ENCODE assay signal across 23 mouse cellular contexts in genomic region chr14:121620567-121620966, GRCm38 (mm10).
"Had no signal": no experiment of that assay in that cellular context is flagged by ENCODE, and none has a peak within 500 bp of the region (broad histone marks: within the 10 kb centered on the region; RNA-seq: fewer than 3 reads in every experiment).

No protein-coding gene starts in this region.

- H3K4me2 ChIP-seq: heart, embryonic 11.5 days; heart, embryonic 13.5 days; heart, embryonic 15.5 days; hindbrain, embryonic 13.5 days; hindbrain, embryonic 15.5 days; limb, embryonic 13.5 days; limb, embryonic 15.5 days; liver, embryonic 12.5 days had no signal

- ATAC-seq: hindbrain, postnatal 0 days; intestine, embryonic 16.5 days; liver, embryonic 12.5 days had no signal

- H3K9ac ChIP-seq: heart, embryonic 13.5 days; heart, embryonic 15.5 days; hindbrain, embryonic 13.5 days; hindbrain, embryonic 15.5 days; limb, embryonic 13.5 days; limb, embryonic 15.5 days; liver, embryonic 12.5 days; liver, embryonic 14.5 days had no signal

- DNase-seq: gastrocnemius, postnatal 25 days; heart, adult 11 months; heart, adult 2 months; heart, postnatal 14 days; heart, postnatal 36 days; kidney, adult 11 months; kidney, adult 2 months; kidney, postnatal 14 days; layer of hippocampus, adult 9-11 months; layer of hippocampus, postnatal 36 days; left cerebral cortex, postnatal 4 days had no signal

- H3K4me1 ChIP-seq: heart, embryonic 13.5 days; heart, embryonic 15.5 days; hindbrain, embryonic 13.5 days; hindbrain, embryonic 15.5 days; liver, embryonic 12.5 days had no signal

- H3K4me3 ChIP-seq: heart, adult 2 months; heart, embryonic 13.5 days; heart, embryonic 15.5 days; hindbrain, embryonic 13.5 days; hindbrain, embryonic 15.5 days; limb, embryonic 13.5 days; limb, embryonic 15.5 days; liver, embryonic 12.5 days had no signal

- H3K9me3 ChIP-seq: heart, embryonic 13.5 days; heart, embryonic 15.5 days; hindbrain, embryonic 13.5 days; hindbrain, embryonic 15.5 days; limb, embryonic 13.5 days; limb, embryonic 15.5 days; liver, embryonic 12.5 days had no signal

- H3K27ac ChIP-seq: heart, adult 2 months; heart, embryonic 13.5 days; heart, embryonic 15.5 days; hindbrain, embryonic 13.5 days; hindbrain, embryonic 15.5 days; hindbrain, postnatal 0 days; kidney, postnatal 0 days; limb, embryonic 13.5 days; limb, embryonic 15.5 days; liver, embryonic 12.5 days; liver, embryonic 14.5 days had no signal

- H3K27me3 ChIP-seq: heart, embryonic 13.5 days; heart, embryonic 15.5 days; hindbrain, embryonic 13.5 days; hindbrain, embryonic 15.5 days; limb, embryonic 13.5 days; limb, embryonic 15.5 days; liver, embryonic 12.5 days had no signal
